Mouse (Mus musculus) activated CD4-positive, CD25-positive, alpha-beta regulatory T cell (primary cell): Measurements from ENCODE around the gene Irf8. TPM values are rescaled to one million over a fixed set of nuclear protein-coding genes. Genes with fewer than 3 reads are reported as not detected.

ENCODE experiments used
- polyA plus RNA-seq, 2 experiments: library from polyadenylated mRNA; unstranded; fragments of 100-300 nt; shearing (Covaris generic); gene quantifications; one replicate each; pipeline ENCODE4 v1.2.1; 2017

Gene Irf8
- 10 to 100 TPM; 36.1 to 67.7 TPM for polyA plus RNA-seq

DNA sequence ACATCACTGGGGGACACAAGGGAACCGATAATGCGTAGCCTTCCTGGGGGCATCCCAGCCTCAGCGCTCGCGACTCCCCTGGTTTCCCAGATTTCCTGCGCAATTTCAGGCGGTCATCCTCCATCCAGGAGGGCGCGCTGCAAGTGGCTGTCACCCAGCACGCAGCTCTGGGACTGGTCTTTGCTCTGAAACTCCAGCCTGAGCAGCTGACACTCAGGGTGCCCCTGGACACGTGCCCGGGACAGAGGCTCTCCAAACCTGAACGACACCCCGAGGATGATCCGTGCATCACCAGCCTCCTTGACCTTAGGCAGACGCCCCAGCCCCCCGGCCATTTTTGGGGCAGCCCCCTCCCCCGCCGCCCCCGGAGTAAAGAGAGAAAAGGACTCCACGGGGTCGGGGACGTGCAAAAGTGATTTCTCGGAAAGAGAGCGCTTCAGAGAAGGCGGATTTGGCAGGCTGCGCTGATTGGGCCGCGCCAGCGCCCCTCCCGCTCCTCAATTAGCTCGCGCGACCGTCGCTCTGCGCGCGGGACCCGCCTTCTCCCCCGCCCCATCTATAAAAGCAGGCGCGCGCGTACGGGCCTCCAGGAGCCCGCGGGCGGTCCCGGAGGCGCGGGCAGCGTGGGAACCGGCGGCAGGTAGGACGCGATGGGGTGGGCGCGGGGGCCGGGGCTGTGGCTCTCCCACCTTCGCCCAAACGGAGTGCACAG is at the start of gene Irf8:
Irf8 (plus strand) TSS at position 589 of the 712 bp plus-strand sequence.

Other genes with a start within 250 kb of the Irf8 start
- gene Gins2, start 147.1 kb upstream of the Irf8 start, polyA plus RNA-seq = 10 to 100 TPM; 16.3 to 16.7 TPM
- 1 to 10 TPM; 1.7 to 2.8 TPM for gene 1190005I06Rik, start 88.7 kb upstream of the Irf8 start, polyA plus RNA-seq
- 1 to 10 TPM in 1 of 2 experiments, under 1 TPM in 1; 0.59 to 1.7 TPM for gene Gm27021, start 68.3 kb upstream of the Irf8 start, polyA plus RNA-seq
- gene Cox4i1, start 68.1 kb upstream of the Irf8 start, polyA plus RNA-seq = 1,000 to 10,000 TPM in 1 of 2 experiments, 100 to 1,000 TPM in 1; 883 to 1,088 TPM
- gene Emc8, start 67.8 kb upstream of the Irf8 start, polyA plus RNA-seq = 10 to 100 TPM; 86.5 to 93.8 TPM